Mouse (Mus musculus): Measurements from ENCODE around the gene Platr17.
"Not testable (repeated sequence)": the region's sequence is repeated elsewhere in the genome, so short reads cannot be mapped to it uniquely, and the experiment has no call there.

DNA sequence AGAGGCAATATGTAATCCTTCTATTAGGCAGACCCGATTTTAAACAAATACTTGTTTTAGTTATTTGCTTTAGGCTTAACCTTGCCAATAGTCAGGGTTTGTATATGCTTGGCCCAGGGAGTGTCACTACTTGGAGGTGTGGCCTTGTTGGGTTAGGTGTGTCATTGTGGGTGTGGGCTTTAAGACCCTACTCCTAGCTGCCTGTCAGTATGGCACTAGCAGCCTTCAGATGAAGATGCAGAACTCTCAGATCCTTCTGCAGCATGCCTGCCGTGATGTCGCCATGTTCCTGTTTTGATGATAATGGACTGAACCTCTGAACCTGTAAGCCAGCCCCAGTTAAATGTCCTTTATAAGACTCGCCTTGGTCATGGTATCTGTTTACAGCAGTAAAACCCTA, 11.9 kb upstream of the Platr17 start:
- TF ChIP-seq CTCF (IDR thresholded peaks at IDR 0.05; ENCODE audit: borderline replicate concordance, extremely low read depth, insufficient read depth, insufficient read length); POLR2A (IDR thresholded peaks at IDR 0.05; ENCODE audit: borderline replicate concordance, extremely low read depth, insufficient read depth, insufficient read length, poor library complexity, severe bottlenecking): not testable (repeated sequence)
